Mouse (Mus musculus) embryonic facial prominence, embryonic 14.5 days (tissue): Measurements from ENCODE around the gene Zfp804b. TPM values are rescaled to one million over a fixed set of nuclear protein-coding genes. Genes with fewer than 3 reads are reported as not detected.
"Not testable (repeated sequence)": the region's sequence is repeated elsewhere in the genome, so short reads cannot be mapped to it uniquely, and the experiment has no call there.

Experiments used
- ATAC-seq: fragments of 200-750 bp; cut with Nextera tagmentation; 2 replicates; pipeline ENCODE4 v1.8.0; 2017; ENCODE audit warnings: low read depth, moderate number of reproducible peaks, moderate TSS enrichment
- DNase-seq: peaks from one replicate; pipeline ENCODE4 v3.0.0-alpha.2; 2015; ENCODE audit warnings: low spot score
- H3K27ac ChIP-seq: fragments of 300-500 bp; sonication (generic); replicated peaks from 2 replicates; pipeline ENCODE4 v1.5.1; 2014; ENCODE audit warnings: low read depth, mild to moderate bottlenecking, low read length, moderate library complexity
- H3K27me3 ChIP-seq: fragments of 300-500 bp; sonication (generic); replicated peaks from 2 replicates; pipeline ENCODE4 v1.6.1; 2014; ENCODE audit warnings: low read length; ENCODE audit not compliant: control insufficient read depth, insufficient read depth
- H3K36me3 ChIP-seq: fragments of 300-500 bp; sonication (generic); 2 replicates; pipeline ENCODE4 v1.6.1; 2014; ENCODE audit warnings: low read length, mixed read lengths; ENCODE audit not compliant: control insufficient read depth, insufficient read depth
- H3K4me1 ChIP-seq: fragments of 300-500 bp; sonication (generic); 2 replicates; pipeline ENCODE4 v1.6.1; 2014; ENCODE audit warnings: antibody characterized with exemption, low read length; ENCODE audit not compliant: control insufficient read depth, insufficient read depth
- H3K4me2 ChIP-seq: fragments of 300-500 bp; sonication (generic); 2 replicates; pipeline ENCODE4 v1.6.1; 2014; ENCODE audit warnings: low read depth, mild to moderate bottlenecking, low read length, moderate library complexity, mixed read lengths
- H3K4me3 ChIP-seq: fragments of 300-500 bp; sonication (generic); 2 replicates; pipeline ENCODE4 v1.5.1; 2014; ENCODE audit warnings: low read depth, mild to moderate bottlenecking, low read length
- H3K9ac ChIP-seq: fragments of 300-500 bp; sonication (generic); 2 replicates; pipeline ENCODE4 v1.6.1; 2014; ENCODE audit warnings: low read depth, mild to moderate bottlenecking, low read length, moderate library complexity, mixed read lengths
- H3K9me3 ChIP-seq: fragments of 300-500 bp; sonication (generic); 2 replicates; pipeline ENCODE4 v1.6.1; 2016; ENCODE audit warnings: low read length; ENCODE audit not compliant: control insufficient read depth
- WGBS: fragments of 180-500 bp; shearing (Covaris S2); extraction: QIAGEN DNeasy Blood & Tissue Kit; methylation state at CpG from one replicate; pipeline ENCODE4 v1.1.7; 2014; 5-methylcytosine and 5-hydroxymethylcytosine counted together
- polyA plus RNA-seq: library from polyadenylated mRNA; unstranded; fragments of >200 nt; fragmentation: Nextera tagmentation; extraction: Ambion mirVana; gene quantifications from 2 replicates; pipeline ENCODE4 v1.2.1, GENCODE M21; 2014

Zfp804b gene
- 0.36 and 0.73 TPM in 2 replicates for polyA plus RNA-seq

DNA sequence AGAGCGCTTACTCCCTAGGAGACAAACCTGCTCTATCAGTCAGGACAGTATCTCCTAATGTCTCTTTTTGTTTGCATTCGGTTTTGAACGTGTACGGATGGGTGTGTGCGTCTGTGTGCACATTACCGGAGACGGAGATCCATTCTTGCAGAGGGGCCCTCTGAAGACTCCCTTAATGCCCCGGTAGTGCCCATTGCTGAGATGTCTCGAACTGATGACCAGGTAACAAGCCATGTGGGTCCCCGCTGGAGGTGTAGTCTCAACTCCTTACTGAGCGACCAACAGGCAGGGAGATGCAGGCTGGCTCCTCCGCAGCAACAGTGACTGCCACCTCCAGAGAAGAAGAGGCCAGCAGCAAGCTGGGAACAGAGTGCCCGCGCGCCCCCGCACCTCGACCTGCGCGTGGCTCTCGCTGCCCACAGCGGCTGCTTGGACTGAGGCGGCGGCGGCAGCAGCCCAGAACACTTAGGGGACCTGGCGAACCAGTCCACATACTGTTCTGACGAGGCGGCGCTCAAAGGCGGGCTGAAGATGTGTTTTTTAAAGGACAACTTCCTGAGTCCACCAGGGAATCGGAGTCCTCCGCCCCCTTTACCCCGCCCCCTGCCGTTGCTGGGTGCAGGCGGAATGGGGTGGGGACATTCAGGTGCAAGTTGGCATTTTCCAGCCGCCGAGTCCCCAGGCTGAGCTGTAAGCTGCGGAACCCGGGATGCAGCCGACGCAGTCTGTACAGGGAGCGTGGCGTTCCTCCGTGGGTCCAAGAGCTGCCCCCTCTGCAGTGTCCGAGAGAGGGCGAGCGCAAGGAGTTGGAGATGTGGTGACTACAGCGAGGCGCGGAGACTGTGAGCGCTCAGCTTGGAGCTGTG lies at the start of gene Zfp804b:
Gene Zfp804b, minus strand, starts transcription at position 612 of the 866 bp plus-strand sequence.
- H3K4me1 ChIP-seq: peaks cover 2% of the 10 kb centered on the region; the same call in 1 of the 2 replicates
- H3K9me3 ChIP-seq: no peaks in the 10 kb centered on the region
- ATAC-seq (peak; percentile 90), DNase-seq (peak; percentile 57)
- no peak within 1 kb of the TSS for H3K27ac ChIP-seq
- H3K4me3 ChIP-seq: peak within 1 kb of the TSS; percentile 58
- under 1% methylated on average over 40 of the region's 50 CpGs for WGBS
- H3K9ac ChIP-seq: peak within 1 kb of the TSS; percentile 67
- H3K4me2 ChIP-seq: peak within 1 kb of the TSS; percentile 96
- H3K27me3 ChIP-seq: peaks cover 7% of the 10 kb centered on the region; the same call in 1 of the 2 replicates
- H3K36me3 ChIP-seq: no peaks in the 10 kb centered on the region

DNA sequence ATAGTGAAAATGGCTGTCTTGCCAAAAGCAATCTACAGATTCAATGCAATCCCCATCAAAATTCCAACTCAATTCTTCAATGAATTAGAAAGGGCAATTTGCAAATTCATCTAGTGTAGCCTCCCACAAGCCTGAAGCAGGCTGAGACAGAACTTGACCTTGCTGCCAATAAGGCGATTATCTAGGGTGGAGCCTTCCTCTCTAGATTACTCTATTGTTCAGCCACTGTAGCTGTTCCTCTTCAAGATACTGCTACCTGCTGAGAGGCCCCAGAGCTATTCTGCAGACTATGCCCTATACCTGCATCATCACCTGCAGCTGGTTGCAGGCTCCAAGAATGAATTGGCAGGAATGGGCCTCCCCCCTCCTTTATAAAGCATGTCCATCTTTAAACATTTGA lies 20.1 kb upstream of the Zfp804b start:
- 95% methylated on average over 1 of the region's 1 CpGs for WGBS
- DNase-seq, H3K4me3 ChIP-seq, H3K36me3 ChIP-seq, H3K4me1 ChIP-seq, H3K27me3 ChIP-seq, H3K9ac ChIP-seq, H3K9me3 ChIP-seq, H3K27ac ChIP-seq, ATAC-seq, H3K4me2 ChIP-seq: not testable (repeated sequence)

DNA sequence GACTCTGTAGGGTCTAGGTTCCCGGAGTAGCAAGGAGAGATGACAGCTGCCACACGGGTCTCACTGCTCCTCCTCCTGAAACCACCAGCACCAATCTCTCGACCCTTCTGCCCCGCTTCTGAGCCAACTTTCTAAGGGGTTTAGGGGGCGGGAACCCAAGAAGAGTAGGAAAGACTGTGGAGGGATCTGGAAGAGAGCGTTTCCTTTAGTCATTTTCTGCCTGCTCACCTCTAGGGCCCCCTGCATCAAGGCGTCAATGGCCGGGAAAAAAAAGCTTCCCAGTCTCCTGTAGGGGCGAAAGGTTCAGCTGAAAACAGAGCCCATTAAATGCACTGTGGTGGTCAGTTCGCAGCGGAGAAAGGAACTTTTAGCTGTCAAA lies 444 bp upstream of the Zfp804b start:
- Histone ChIP-seq H3K9me3 (no peaks in the 10 kb centered on the region), H3K27me3 (peaks cover 7% of the 10 kb centered on the region; the same call in 1 of the 2 replicates), H3K4me2 (peak overlapping the region; percentile 96), H3K4me1 (peaks cover 2% of the 10 kb centered on the region; the same call in 1 of the 2 replicates), H3K4me3 (peak overlapping the region; percentile 58), H3K27ac (no peak overlapping the region), H3K9ac (peak overlapping the region; percentile 67), H3K36me3 (no peaks in the 10 kb centered on the region)
- ATAC-seq (peak; percentile 65), DNase-seq (peak; percentile 13)
- 2% methylated on average over 11 of the region's 11 CpGs for WGBS

DNA sequence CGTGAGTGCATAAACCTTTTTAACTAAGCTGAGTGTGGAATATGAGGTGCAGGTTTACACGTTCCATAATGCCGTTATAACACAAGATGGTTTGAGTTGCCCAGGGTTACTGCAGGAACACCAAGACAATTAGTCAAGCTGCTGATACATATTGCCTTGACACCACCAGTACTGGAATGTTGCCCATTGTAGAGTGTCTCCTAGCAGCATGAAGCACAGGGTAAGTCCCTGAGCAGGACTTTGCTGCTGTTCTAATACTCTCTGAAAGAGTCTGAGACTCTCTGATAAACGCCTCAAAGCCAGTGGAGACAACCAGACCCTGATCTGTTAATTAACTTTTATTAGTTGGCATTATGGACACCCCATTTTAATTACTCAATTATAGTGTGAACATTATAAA lies 19.0 kb downstream of the Zfp804b start:
- no peaks in the 10 kb centered on the region for H3K9me3 ChIP-seq
- H3K4me1 ChIP-seq: no peaks in the 10 kb centered on the region
- H3K27ac ChIP-seq: no peak overlapping the region
- H3K36me3 ChIP-seq: no peaks in the 10 kb centered on the region
- DNase-seq: no peak
- H3K9ac ChIP-seq: no peak overlapping the region
- H3K4me3 ChIP-seq: no peak overlapping the region
- 84% methylated on average over 4 of the region's 4 CpGs for WGBS
- H3K27me3 ChIP-seq: no peaks in the 10 kb centered on the region
- ATAC-seq: no peak
- no peak overlapping the region for H3K4me2 ChIP-seq

DNA sequence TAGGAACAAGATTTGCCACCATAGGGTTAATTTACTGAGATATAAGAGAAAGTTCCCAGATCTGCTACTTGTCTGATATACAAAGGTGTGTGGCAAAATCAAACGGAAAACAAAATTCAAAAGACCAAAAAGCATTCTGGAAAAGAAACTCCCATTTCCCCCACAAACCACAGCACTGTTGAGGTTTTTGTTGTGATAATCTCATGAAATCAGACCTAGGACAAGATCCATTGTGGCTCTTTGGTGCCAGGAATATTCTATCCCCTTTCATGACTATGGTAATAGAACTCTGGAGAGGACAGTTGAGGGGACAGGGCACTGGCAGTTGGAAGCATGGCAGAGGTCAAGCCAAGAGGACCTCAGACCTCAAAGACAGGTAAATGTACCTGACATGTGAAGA lies 40.7 kb downstream of the Zfp804b start, which contains the start of gene Tex47:
Gene Tex47, plus strand, starts transcription at position 301 of the 400 bp plus-strand sequence.
- Histone ChIP-seq H3K9ac (no peak within 1 kb of the TSS), H3K27me3 (no peaks in the 10 kb centered on the region), H3K4me3 (no peak within 1 kb of the TSS), H3K9me3 (no peaks in the 10 kb centered on the region), H3K27ac (no peak within 1 kb of the TSS), H3K36me3 (no peaks in the 10 kb centered on the region), H3K4me2 (no peak within 1 kb of the TSS), H3K4me1 (no peaks in the 10 kb centered on the region)
- DNase-seq: no peak
- WGBS: 86% methylated on average over 1 of the region's 1 CpGs
- no peak for ATAC-seq

DNA sequence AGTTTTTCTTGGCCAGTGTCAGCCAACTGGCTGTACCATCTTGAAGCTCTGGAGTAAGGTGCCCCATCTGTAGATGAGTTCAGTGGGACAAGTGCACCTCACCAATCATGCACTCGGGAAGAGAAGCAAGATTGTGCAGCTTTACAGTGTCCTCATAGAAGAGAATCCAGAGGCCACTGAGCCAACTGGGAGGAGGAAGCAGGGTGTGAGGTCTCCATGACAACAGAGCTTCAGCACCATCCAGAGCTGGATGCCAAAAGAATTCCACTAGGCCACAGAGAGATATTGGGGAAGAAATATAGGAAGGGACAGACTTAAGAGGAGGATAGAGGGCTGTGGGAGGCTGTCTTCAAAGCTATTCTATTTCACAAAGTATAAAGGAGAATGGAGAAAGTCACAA lies 41.6 kb downstream of the Zfp804b start:
- H3K36me3 ChIP-seq: no peaks in the 10 kb centered on the region
- no peaks in the 10 kb centered on the region for H3K27me3 ChIP-seq
- H3K9me3 ChIP-seq: no peaks in the 10 kb centered on the region
- no peak overlapping the region for H3K27ac ChIP-seq
- no peak overlapping the region for H3K4me3 ChIP-seq
- DNase-seq (no peak), ATAC-seq (no peak)
- no peak overlapping the region for H3K4me2 ChIP-seq
- H3K9ac ChIP-seq: no peak overlapping the region
- no peaks in the 10 kb centered on the region for H3K4me1 ChIP-seq
- WGBS: 64% methylated on average over 1 of the region's 1 CpGs

DNA sequence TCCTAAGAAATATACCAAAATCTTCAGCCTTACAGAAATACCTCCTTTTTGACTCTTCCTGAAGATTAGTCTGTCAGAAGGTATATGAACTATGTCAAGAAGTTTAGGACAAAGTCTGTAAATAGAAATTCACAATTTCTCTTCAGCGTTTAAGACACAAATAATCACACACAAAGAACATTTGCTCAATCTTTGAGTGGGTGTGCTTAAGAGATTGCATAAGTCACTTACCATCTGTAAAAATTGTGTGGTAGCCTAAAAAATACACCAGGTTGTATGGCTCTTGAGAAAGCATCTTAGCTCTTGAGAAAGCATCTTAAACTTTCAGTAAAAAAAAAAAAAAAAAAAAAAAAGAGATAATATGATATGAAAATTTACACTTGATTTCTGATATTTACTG lies 60.2 kb downstream of the Zfp804b start:
- no peaks in the 10 kb centered on the region for H3K36me3 ChIP-seq
- DNase-seq (no peak), ATAC-seq (no peak)
- no peaks in the 10 kb centered on the region for H3K4me1 ChIP-seq
- H3K27ac ChIP-seq: no peak overlapping the region
- no peaks in the 10 kb centered on the region for H3K27me3 ChIP-seq
- H3K9me3 ChIP-seq: no peaks in the 10 kb centered on the region
- H3K9ac ChIP-seq: no peak overlapping the region
- no peak overlapping the region for H3K4me3 ChIP-seq
- WGBS: 83% methylated on average over 1 of the region's 1 CpGs
- H3K4me2 ChIP-seq: no peak overlapping the region

DNA sequence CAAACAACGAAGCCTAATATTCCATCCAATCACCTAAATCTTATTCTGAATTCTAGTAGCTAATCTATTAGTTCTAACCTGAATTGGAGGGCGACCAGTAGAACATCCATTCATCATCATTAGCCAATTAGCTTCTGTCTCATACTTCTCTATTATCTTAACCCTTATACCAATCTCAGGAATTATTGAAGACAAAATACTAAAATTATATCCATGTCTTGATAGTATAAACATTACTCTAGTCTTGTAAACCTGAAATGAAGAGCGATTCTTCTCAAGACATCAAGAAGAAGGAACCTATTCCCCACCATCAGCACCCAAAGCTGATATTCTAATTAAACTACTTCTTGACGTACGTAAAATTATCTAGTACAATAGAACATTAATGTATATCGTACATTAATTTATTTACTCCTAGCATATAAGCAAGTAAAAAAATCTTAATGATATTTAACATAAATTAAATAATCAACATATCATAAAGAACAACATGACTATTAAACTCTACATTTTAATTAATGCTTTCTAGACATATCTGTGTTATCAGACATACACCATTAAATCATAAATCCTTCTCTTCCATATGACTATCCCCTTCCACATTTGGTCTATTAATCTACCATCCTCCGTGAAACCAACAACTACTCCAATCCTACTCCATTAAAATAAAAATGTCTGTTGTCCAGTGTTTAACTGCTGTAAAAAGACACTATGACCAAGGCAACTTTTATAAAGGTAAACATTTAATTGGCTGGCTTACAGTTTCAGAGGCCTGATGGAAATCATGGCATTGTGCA lies 67.7 kb downstream of the Zfp804b start:
- Histone ChIP-seq H3K27me3 (no peaks in the 10 kb centered on the region), H3K4me1 (no peaks in the 10 kb centered on the region), H3K4me3 (no peak overlapping the region), H3K9me3 (no peaks in the 10 kb centered on the region), H3K36me3 (no peaks in the 10 kb centered on the region), H3K27ac (no peak overlapping the region), H3K4me2 (no peak overlapping the region), H3K9ac (no peak overlapping the region)
- 88% methylated on average over 7 of the region's 7 CpGs for WGBS
- ATAC-seq (no peak), DNase-seq (no peak)
